Mouse (Mus musculus): ENCODE data around the gene L3mbtl2.

GRCm38 (mm10) chr15:81661701-81662100 lies 2.0 kb upstream of the L3mbtl2 start:
- TF ChIP-seq CTCF (IDR thresholded peaks at IDR 0.05) (no peak), POLR2A (IDR thresholded peaks at IDR 0.05; ENCODE audit: insufficient read depth, low read depth, low read length) (no peak), EP300 (IDR thresholded peaks at IDR 0.05; ENCODE audit: insufficient read depth, low read depth, low read length) (no peak)
